Mouse (Mus musculus): ENCODE data around the gene Adtrp.

GRCm38 (mm10) chr13:41807300-41807699 is 40.2 kb downstream of the Adtrp start:
- TF ChIP-seq POLR2A (IDR thresholded peaks at IDR 0.05; ENCODE audit: borderline replicate concordance, insufficient read depth, low read length) (no peak), CTCF (IDR thresholded peaks at IDR 0.05; ENCODE audit: borderline replicate concordance, insufficient read depth, low read depth, low read length) (no peak)

Measured in cerebellum, adult 2 months (tissue).